In genomic region chr2:70823926-70824800, GRCm38 (mm10) we compare ENCODE assay signal across 8 mouse cellular contexts. TPM values are rescaled to one million over a fixed set of nuclear protein-coding genes. Genes with fewer than 3 reads are reported as not detected.
A peak's percentile ranks its signal among the peaks of the same experiment; 100 is the strongest.
DNase-seq lines count a peak whose midpoint lies in the region; ATAC-seq and TF ChIP-seq lines count a peak whose summit lies in the region.

No protein-coding gene starts in this region.

- peak overlapping the region; percentile 71 for H3K4me2 ChIP-seq in forebrain, embryonic 13.5 days
- peak overlapping the region; percentile 63 for H3K4me2 ChIP-seq in stomach, postnatal 0 days (replicated peaks; ENCODE audit: low read depth)

- ATAC-seq in forebrain, embryonic 13.5 days, result no peak
- ATAC-seq in stomach, postnatal 0 days (ENCODE audit: low FRiP score, low TSS enrichment), result no peak

- no peak for TF ChIP-seq EP300 in stomach, postnatal 0 days (optimal IDR thresholded peaks at IDR 0.05)

- peak; percentile 81 for TF ChIP-seq CTCF in stomach, postnatal 0 days (IDR thresholded peaks at IDR 0.05; ENCODE audit: low read depth)

- WGBS in forebrain, embryonic 13.5 days, result 1% methylated on average over 27 of the region's 27 CpGs
- WGBS in stomach, postnatal 0 days, result under 1% methylated on average over 27 of the region's 27 CpGs

- peak overlapping the region; percentile 93 for H3K9ac ChIP-seq in forebrain, embryonic 13.5 days
- H3K9ac ChIP-seq in stomach, postnatal 0 days (ENCODE audit: low read length), result peak overlapping the region; percentile 97

- peaks cover 23% of the 10 kb centered on the region for H3K4me1 ChIP-seq in forebrain, embryonic 13.5 days
- H3K4me1 ChIP-seq in stomach, postnatal 0 days (replicated peaks; ENCODE audit: control insufficient read depth, insufficient read depth), result no peaks in the 10 kb centered on the region; the same call in 1 of the 2 replicates

- H3K27ac ChIP-seq in forebrain, embryonic 13.5 days, result peak overlapping the region; percentile 100
- H3K27ac ChIP-seq in stomach, postnatal 0 days (replicated peaks), result peak overlapping the region; percentile 100

- no peaks in the 10 kb centered on the region for H3K9me3 ChIP-seq in forebrain, embryonic 13.5 days (replicated peaks)
- H3K9me3 ChIP-seq in stomach, postnatal 0 days (ENCODE audit: control insufficient read depth, low read length), result no peaks in the 10 kb centered on the region

- H3K36me3 ChIP-seq in forebrain, embryonic 13.5 days (ENCODE audit: poor library complexity, severe bottlenecking), result no peaks in the 10 kb centered on the region
- no peaks in the 10 kb centered on the region for H3K36me3 ChIP-seq in stomach, postnatal 0 days (ENCODE audit: control insufficient read depth, insufficient read depth, low read length)

- no peaks in the 10 kb centered on the region for H3K27me3 ChIP-seq in forebrain, embryonic 13.5 days
- H3K27me3 ChIP-seq in stomach, postnatal 0 days (ENCODE audit: control insufficient read depth, insufficient read depth, low read length), result no peaks in the 10 kb centered on the region

- peak overlapping the region; percentile 94 for H3K4me3 ChIP-seq in forebrain, embryonic 13.5 days
- peak overlapping the region; percentile 95 for H3K4me3 ChIP-seq in stomach, postnatal 0 days (ENCODE audit: low read depth, low read length)

- DNase-seq in ovary, postnatal 14 days (ENCODE audit: low spot score), result peak; percentile 9
- no peak for DNase-seq in ovary, adult 18-20 months (ENCODE audit: low spot score)
- peak; percentile 80 for DNase-seq in adipocyte (ENCODE audit: low spot score)
- DNase-seq in kidney, adult 9 months, result peak; percentile 56
- DNase-seq in lung, postnatal 25 days (ENCODE audit: low spot score), result peak; percentile 48
- no peak for DNase-seq in stomach, postnatal 0 days (ENCODE audit: low spot score)
- no peak for DNase-seq in urinary bladder, adult 2 months (ENCODE audit: low spot score)

RNA-seq across cellular contexts. Expression of gene Tlk1, which starts 1.4 kb away (rescaled TPM):
- polyA plus RNA-seq in forebrain, embryonic 13.5 days (2015; fragmentation: Nextera tagmentation; extraction: Ambion mirVana), result 23.6 and 26.6 TPM in 2 replicates
- 26.0 and 26.7 TPM in 2 replicates for polyA plus RNA-seq in stomach, postnatal 0 days (2015; fragmentation: Nextera tagmentation; extraction: Ambion mirVana)
- polyA plus RNA-seq in urinary bladder, adult 2 months (2012; rRNA removed), result 17.7 and 26.1 TPM in 2 replicates

Comparison
In these comparisons a context has a peak if more than half of its experiments do, and no peak if none do; other contexts are left out.
1. DNase-seq: peak in ovary, postnatal 14 days (single experiment), adipocyte (single experiment), kidney, adult 9 months (single experiment) and lung, postnatal 25 days (single experiment); none in ovary, adult 18-20 months (single experiment), stomach, postnatal 0 days (single experiment) and urinary bladder, adult 2 months (single experiment).